Mouse (Mus musculus) hindbrain, embryonic 11.5 days (tissue): ENCODE measurements around the gene Ube2u. TPM values are rescaled to one million over a fixed set of nuclear protein-coding genes. Genes with fewer than 3 reads are reported as not detected.
"Not testable (repeated sequence)": the region's sequence is repeated elsewhere in the genome, so short reads cannot be mapped to it uniquely, and the experiment has no call there.

ENCODE experiments used
- ATAC-seq: fragments of 200-750 bp; cut with Nextera tagmentation; 2 replicates; pipeline ENCODE4 v1.8.0; 2017; ENCODE audit warnings: mild to moderate bottlenecking, moderate TSS enrichment, moderate library complexity; ENCODE audit not compliant: low FRiP score
- DNase-seq: peaks from one replicate; pipeline ENCODE4 v3.0.0-alpha.2; 2015; ENCODE audit warnings: low spot score
- H3K27ac ChIP-seq: fragments of 300-500 bp; sonication (generic); 2 replicates; pipeline ENCODE4 v1.5.1; 2014; ENCODE audit warnings: mild to moderate bottlenecking, low read depth, low read length
- H3K27me3 ChIP-seq: fragments of 300-500 bp; sonication (generic); 2 replicates; pipeline ENCODE4 v1.6.1; 2014; ENCODE audit warnings: mild to moderate bottlenecking, low read length, moderate library complexity, mixed read lengths; ENCODE audit not compliant: control insufficient read depth, insufficient read depth
- H3K36me3 ChIP-seq: fragments of 300-500 bp; sonication (generic); 2 replicates; pipeline ENCODE4 v1.6.1; 2014; ENCODE audit warnings: mild to moderate bottlenecking, low read length, moderate library complexity, mixed read lengths; ENCODE audit not compliant: control insufficient read depth, insufficient read depth
- H3K4me1 ChIP-seq: fragments of 300-500 bp; sonication (generic); replicated peaks from 2 replicates; pipeline ENCODE4 v1.6.1; 2014; ENCODE audit warnings: low read length, mixed read lengths; ENCODE audit not compliant: control insufficient read depth, insufficient read depth
- H3K4me2 ChIP-seq: fragments of 300-500 bp; sonication (generic); replicated peaks from 2 replicates; pipeline ENCODE4 v1.6.1; 2014; ENCODE audit warnings: mild to moderate bottlenecking, low read depth, low read length
- H3K4me3 ChIP-seq: fragments of 300-500 bp; sonication (generic); 2 replicates; pipeline ENCODE4 v1.5.1; 2014; ENCODE audit warnings: low read depth, low read length
- H3K9ac ChIP-seq: fragments of 300-500 bp; sonication (generic); 2 replicates; pipeline ENCODE4 v1.6.1; 2014; ENCODE audit warnings: low read depth, low read length
- H3K9me3 ChIP-seq: fragments of 300-500 bp; sonication (generic); 2 replicates; pipeline ENCODE4 v1.6.1; 2016; ENCODE audit warnings: low read length; ENCODE audit not compliant: control insufficient read depth
- WGBS: fragments of 180-500 bp; shearing (Covaris S2); extraction: QIAGEN DNeasy Blood & Tissue Kit; methylation state at CpG from one replicate; pipeline ENCODE4 v1.1.7; 2014; 5-methylcytosine and 5-hydroxymethylcytosine counted together
- polyA plus RNA-seq: library from polyadenylated mRNA; unstranded; fragments of >200 nt; fragmentation: Nextera tagmentation; extraction: Ambion mirVana; gene quantifications from 2 replicates; pipeline ENCODE4 v1.2.1, GENCODE M21; 2014

Ube2u gene
- polyA plus RNA-seq, 1 experiment from 2014 or later, result 1.4 TPM

DNA sequence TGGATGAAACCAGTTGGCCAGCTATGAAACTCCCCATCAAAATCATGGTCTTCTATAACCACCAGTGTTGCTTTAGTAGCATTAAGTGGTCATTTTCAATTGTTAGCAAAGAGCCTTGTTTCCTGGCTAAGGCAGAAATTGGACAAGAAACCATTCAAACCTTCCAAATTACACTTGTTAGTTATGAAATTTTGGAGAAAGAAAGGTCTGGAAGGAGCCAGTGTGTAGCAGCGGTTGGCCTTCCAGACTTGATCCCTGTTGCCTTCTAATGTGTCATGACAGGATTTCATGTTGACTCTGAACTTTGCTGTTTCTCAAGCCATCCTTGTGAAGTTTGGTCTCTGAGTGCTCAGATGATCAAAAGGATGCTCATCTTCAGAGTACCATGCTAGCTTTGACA, 17.9 kb downstream of the Ube2u start:
- H3K4me2 ChIP-seq, result no peak overlapping the region
- H3K9ac ChIP-seq, result no peak overlapping the region
- no peak overlapping the region for H3K27ac ChIP-seq
- no peak overlapping the region for H3K4me3 ChIP-seq
- ATAC-seq, result no peak
- no peak for DNase-seq
- no peaks in the 10 kb centered on the region for H3K27me3 ChIP-seq
- WGBS, result 92% methylated on average over 1 of the region's 1 CpGs
- no peaks in the 10 kb centered on the region for H3K36me3 ChIP-seq
- no peaks in the 10 kb centered on the region for H3K4me1 ChIP-seq
- no peaks in the 10 kb centered on the region for H3K9me3 ChIP-seq

DNA sequence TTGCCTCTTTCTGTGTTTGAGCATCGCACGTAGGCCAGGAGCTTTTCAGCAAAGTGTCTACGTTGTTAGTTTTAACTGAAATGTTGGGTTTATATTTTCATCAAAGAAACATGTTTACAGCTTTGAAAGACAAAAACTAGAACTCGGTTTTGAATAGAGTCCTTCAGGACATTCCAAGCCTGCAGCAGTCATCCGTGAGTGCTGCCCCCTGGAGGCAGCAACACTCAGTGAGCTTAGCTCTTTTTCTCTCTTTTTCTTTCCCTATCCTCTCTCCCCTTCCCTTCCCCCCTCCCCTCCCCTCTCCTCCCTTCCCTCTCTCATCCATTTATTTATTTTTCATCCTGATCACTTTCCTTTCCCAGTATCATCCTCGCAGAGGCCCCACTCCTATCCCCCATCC, 19.5 kb downstream of the Ube2u start:
- ATAC-seq (no peak), DNase-seq (peak; percentile 41)
- no peaks in the 10 kb centered on the region for H3K36me3 ChIP-seq
- H3K27ac ChIP-seq, result no peak overlapping the region
- H3K4me1 ChIP-seq, result no peaks in the 10 kb centered on the region
- 61% methylated on average over 6 of the region's 6 CpGs for WGBS
- H3K4me3 ChIP-seq, result no peak overlapping the region
- no peaks in the 10 kb centered on the region for H3K9me3 ChIP-seq
- no peaks in the 10 kb centered on the region for H3K27me3 ChIP-seq
- H3K4me2 ChIP-seq, result no peak overlapping the region
- H3K9ac ChIP-seq, result no peak overlapping the region

DNA sequence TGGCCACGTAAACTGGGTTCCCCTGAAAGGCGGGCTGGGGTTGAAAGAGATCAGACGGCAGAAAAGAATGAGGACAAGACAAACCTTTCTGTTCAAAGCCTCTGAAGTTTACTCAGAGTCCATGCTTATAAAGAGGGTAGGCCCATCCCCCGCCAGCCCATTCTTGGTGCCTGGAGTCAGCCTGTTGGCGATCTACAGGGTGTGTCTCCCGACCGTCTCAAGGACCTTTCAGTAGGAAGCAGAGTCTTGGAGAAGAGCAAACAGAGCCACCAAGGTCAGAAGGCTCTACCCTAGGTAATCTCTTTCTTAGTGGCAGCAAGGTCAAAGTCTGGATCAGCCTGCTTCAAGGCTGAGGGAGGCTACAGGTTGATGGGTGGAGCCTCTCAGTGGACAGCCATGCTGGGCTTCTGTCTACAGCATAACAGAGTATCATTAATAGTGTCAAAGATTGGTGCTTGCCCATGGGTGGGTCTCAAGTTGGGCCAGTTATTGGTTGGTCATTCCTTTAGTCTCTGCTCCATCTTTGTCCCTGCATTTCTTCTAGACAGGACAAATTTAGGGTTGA, 20.5 kb downstream of the Ube2u start:
- H3K27me3 ChIP-seq, H3K9ac ChIP-seq, H3K4me1 ChIP-seq, ATAC-seq, H3K4me2 ChIP-seq, H3K27ac ChIP-seq, H3K36me3 ChIP-seq, H3K9me3 ChIP-seq, DNase-seq, H3K4me3 ChIP-seq: not testable (repeated sequence)
- 78% methylated on average over 7 of the region's 7 CpGs for WGBS

DNA sequence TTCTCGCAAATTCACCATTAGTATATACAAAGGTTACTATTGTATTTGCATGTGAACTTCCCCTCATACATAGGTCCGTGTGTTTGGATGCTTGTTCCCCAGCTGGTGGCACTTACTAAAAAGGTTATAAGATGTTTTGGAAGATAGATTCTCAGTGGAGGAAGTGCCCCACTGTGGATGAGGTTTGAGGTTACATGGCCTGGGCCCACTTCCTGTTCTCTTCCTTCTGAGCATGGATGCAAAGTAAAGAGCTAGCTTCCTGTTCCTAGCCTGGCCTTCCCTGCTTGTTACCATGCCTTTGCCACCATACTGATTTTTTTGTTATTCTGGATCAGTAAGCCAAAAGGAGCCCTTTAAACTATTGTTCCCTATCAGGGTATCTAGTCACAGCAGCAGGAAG, 24.7 kb downstream of the Ube2u start:
- H3K27me3 ChIP-seq, result no peaks in the 10 kb centered on the region
- 83% methylated on average over 2 of the region's 2 CpGs for whole genome bisulfite sequencing
- no peak for DNase-seq
- no peak overlapping the region for H3K4me2 ChIP-seq
- no peaks in the 10 kb centered on the region for H3K9me3 ChIP-seq
- H3K36me3 ChIP-seq, result no peaks in the 10 kb centered on the region
- H3K9ac ChIP-seq, result no peak overlapping the region
- H3K27ac ChIP-seq, result no peak overlapping the region
- no peak for ATAC-seq
- no peak overlapping the region for H3K4me3 ChIP-seq
- H3K4me1 ChIP-seq, result no peaks in the 10 kb centered on the region

DNA sequence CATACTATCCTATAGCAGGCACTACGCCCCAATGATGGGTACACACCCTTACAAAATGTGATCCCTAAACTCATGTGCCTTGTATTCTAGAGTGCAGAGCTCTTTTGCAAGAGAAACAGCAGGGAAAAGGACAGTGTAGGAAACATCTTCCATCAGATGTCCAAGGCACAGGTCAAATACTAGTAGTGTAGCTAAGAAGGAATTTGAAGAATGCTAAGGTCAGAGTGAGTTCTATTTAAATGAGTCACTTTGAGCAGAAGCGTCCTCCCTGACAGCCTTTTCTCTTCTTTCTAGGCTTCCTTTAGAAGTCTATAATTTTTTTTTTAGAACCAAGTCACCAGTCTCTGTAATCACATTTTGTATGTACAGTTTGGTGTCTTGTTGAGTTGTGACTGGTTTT, 39.0 kb downstream of the Ube2u start:
- Histone ChIP-seq H3K9ac (no peak overlapping the region), H3K36me3 (no peaks in the 10 kb centered on the region), H3K4me3 (no peak overlapping the region), H3K4me1 (no peaks in the 10 kb centered on the region), H3K27ac (no peak overlapping the region), H3K4me2 (no peak overlapping the region), H3K27me3 (no peaks in the 10 kb centered on the region), H3K9me3 (no peaks in the 10 kb centered on the region)
- 79% methylated on average over 2 of the region's 2 CpGs for WGBS
- DNase-seq, result no peak
- ATAC-seq, result no peak

DNA sequence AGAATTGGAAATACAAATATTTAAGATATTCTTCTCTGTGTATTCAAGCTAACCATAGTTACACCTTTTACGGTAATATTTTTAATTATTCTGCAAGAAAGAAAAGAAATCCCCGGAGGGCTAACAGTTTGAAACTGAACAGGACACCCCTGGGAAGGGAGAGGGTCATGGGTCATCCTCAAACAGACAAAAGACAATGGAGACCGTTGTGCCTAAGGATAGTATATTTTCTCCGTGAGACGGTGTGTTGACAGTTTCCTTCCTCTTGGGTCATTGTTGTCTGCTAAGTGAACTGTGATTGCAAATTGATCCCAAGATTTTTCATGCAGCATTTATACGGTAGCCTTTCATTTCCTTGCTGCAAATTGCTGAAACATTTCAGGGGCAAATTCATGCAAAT, 43.9 kb downstream of the Ube2u start:
- Histone ChIP-seq H3K27ac (no peak overlapping the region), H3K4me3 (no peak overlapping the region), H3K9ac (no peak overlapping the region), H3K9me3 (no peaks in the 10 kb centered on the region), H3K4me1 (no peaks in the 10 kb centered on the region), H3K36me3 (no peaks in the 10 kb centered on the region), H3K27me3 (peaks cover 3% of the 10 kb centered on the region; the same call in 1 of the 2 replicates), H3K4me2 (no peak overlapping the region)
- DNase-seq, result peak; percentile 31
- peak; percentile 57; the same call in 1 of the 2 replicates for ATAC-seq
- 7% methylated on average over 6 of the region's 6 CpGs for WGBS

DNA sequence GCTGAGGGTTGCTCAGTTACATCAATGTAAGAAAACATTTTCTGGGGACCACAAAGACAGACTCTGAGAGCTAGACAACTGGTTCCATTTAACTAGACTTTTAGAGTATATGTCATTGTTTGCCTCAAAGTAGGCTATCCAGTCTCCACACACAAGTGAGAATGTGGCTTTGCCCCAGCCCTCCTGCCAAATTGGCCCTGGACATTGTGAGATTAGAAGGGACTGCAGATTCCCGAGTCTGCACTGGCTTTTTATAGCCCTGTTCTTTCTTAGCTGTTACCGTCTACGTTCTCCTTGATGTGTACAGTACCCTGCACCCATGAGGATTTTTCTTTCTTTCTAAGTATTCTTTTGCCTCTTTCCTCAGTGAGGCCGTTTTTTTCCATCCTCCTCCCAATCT, 46.1 kb downstream of the Ube2u start:
- H3K4me1 ChIP-seq, result no peaks in the 10 kb centered on the region
- H3K9me3 ChIP-seq, result no peaks in the 10 kb centered on the region
- ATAC-seq (no peak), DNase-seq (no peak)
- no peak overlapping the region for H3K4me2 ChIP-seq
- H3K36me3 ChIP-seq, result no peaks in the 10 kb centered on the region
- H3K27me3 ChIP-seq, result peaks cover 3% of the 10 kb centered on the region; the same call in 1 of the 2 replicates
- no peak overlapping the region for H3K4me3 ChIP-seq
- no peak overlapping the region for H3K9ac ChIP-seq
- H3K27ac ChIP-seq, result no peak overlapping the region
- WGBS, result 51% methylated on average over 4 of the region's 4 CpGs

DNA sequence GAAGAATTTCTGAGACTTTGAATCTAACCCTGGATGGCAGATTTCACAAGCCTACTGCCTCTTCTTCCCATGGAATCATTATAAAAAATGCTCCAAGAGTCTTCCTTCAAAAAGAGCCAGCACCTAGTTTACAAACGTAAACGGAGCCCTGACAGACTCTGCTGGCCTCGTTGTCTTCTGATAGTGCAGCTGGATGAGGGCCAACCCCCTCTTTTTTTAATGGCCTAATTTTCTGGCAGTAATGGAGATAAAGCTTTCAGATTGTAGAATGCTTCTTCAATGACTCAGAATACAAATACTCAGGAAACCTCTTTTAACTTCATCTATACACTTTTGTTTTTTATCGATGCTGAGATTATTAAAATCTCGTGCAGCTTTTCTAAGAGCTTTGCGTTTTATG, 47.6 kb downstream of the Ube2u start:
- DNase-seq (no peak), ATAC-seq (no peak)
- Histone ChIP-seq H3K9me3 (no peaks in the 10 kb centered on the region), H3K4me2 (no peak overlapping the region), H3K4me1 (no peaks in the 10 kb centered on the region), H3K9ac (no peak overlapping the region), H3K4me3 (no peak overlapping the region), H3K27ac (no peak overlapping the region), H3K36me3 (no peaks in the 10 kb centered on the region), H3K27me3 (peaks cover 3% of the 10 kb centered on the region; the same call in 1 of the 2 replicates)
- WGBS, result 58% methylated on average over 6 of the region's 6 CpGs

DNA sequence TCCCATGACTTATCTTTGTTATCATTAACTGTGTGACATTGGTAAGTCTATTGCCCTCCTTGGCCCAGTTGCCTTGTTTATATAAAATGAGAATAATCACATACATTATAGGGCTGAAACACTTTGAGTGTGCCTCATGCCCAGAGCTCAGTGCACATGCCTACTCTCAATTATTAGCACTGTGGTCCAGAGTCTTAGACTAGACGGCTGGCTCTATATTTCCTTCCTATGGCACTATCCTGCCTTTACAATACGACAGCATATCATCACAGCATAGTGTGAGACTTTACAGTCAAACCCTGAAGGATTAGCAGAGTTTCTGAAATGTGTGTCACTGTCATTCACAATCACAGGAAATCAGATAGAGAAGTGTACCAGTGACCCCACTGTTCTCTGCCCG, 48.4 kb downstream of the Ube2u start:
- peaks cover 3% of the 10 kb centered on the region; the same call in 1 of the 2 replicates for H3K27me3 ChIP-seq
- no peak overlapping the region for H3K27ac ChIP-seq
- 0 out of 2 replicates have a peak overlapping the region, but pooled peaks have one; percentile 9 for H3K4me2 ChIP-seq
- no peak overlapping the region for H3K4me3 ChIP-seq
- 25% methylated on average over 3 of the region's 3 CpGs for WGBS
- H3K4me1 ChIP-seq, result no peaks in the 10 kb centered on the region
- H3K9ac ChIP-seq, result no peak overlapping the region
- no peaks in the 10 kb centered on the region for H3K9me3 ChIP-seq
- DNase-seq (no peak), ATAC-seq (no peak)
- no peaks in the 10 kb centered on the region for H3K36me3 ChIP-seq
